Comparison of ENCODE assay signal across 20 mouse cellular contexts in genomic region chr5:134246146-134246545, GRCm38 (mm10). TPM values are rescaled to one million over a fixed set of nuclear protein-coding genes. Genes with fewer than 3 reads are reported as not detected.
DNase-seq lines count a peak whose midpoint lies in the region; ATAC-seq lines count a peak whose summit lies in the region.
"Had no signal": no experiment of that assay in that cellular context is flagged by ENCODE, and none has a peak within 500 bp of the region (broad histone marks: within the 10 kb centered on the region; RNA-seq: fewer than 3 reads in every experiment).

No protein-coding gene starts in this region.

- no peaks in the 10 kb centered on the region for H3K4me1 ChIP-seq in forebrain, embryonic 14.5 days (ENCODE audit: control insufficient read depth, insufficient read depth, low read length)
- H3K4me1 ChIP-seq: embryonic facial prominence, embryonic 12.5 days; forebrain, embryonic 15.5 days; heart, embryonic 10.5 days; neural tube, embryonic 15.5 days had no signal

- no peak overlapping the region for H3K9ac ChIP-seq in forebrain, embryonic 14.5 days (ENCODE audit: low read length)
- H3K9ac ChIP-seq: embryonic facial prominence, embryonic 12.5 days; forebrain, embryonic 15.5 days; neural tube, embryonic 15.5 days had no signal

- intact Hi-C loops in heart, postnatal 14 days (cut with DNase I) = loop anchor here (5.0 kb wide), 1 partner anchor 54 kb away; no protein-coding TSS in a partner anchor
- intact Hi-C loops in left cerebral cortex, postnatal 36 days (cut with DNase I) = no loop called here

- DNase-seq in heart, adult 11 months = peak; percentile 72
- no peak for DNase-seq in heart, postnatal 14 days
- DNase-seq in MN1 (ENCODE audit: low spot score) = peak; percentile 64
- DNase-seq in fat pad, adult 2 months (ENCODE audit: extremely low read depth, low read depth, low spot score) = peak; percentile 47
- DNase-seq in lung, postnatal 4 days = peak; percentile 50 to 82
- no peak for DNase-seq in forebrain, embryonic 14.5 days (ENCODE audit: low spot score)
- no peak for DNase-seq in left cerebral cortex, postnatal 36 days (ENCODE audit: low spot score in 2 of 2)
- DNase-seq: B cell, adult 2 months; cerebellum, adult 9-11 months; gastrocnemius, postnatal 25 days; kidney, adult 18-20 months; kidney, postnatal 14 days; spleen, adult 18-20 months had no signal

- H3K36me3 ChIP-seq in forebrain, embryonic 14.5 days (ENCODE audit: control insufficient read depth, insufficient read depth, low read length) = peaks cover 99% of the 10 kb centered on the region

- ATAC-seq in forebrain, embryonic 14.5 days = no peak
- ATAC-seq: forebrain, embryonic 15.5 days; midbrain, embryonic 16.5 days had no signal

- no peak overlapping the region for H3K4me2 ChIP-seq in forebrain, embryonic 14.5 days (ENCODE audit: low read length)
- H3K4me2 ChIP-seq: embryonic facial prominence, embryonic 12.5 days; forebrain, embryonic 15.5 days; liver, embryonic 11.5 days; neural tube, embryonic 15.5 days had no signal

- WGBS in forebrain, embryonic 14.5 days = 93% methylated on average over 5 of the region's 5 CpGs

- no peaks in the 10 kb centered on the region for H3K27me3 ChIP-seq in forebrain, embryonic 14.5 days (replicated peaks; ENCODE audit: control insufficient read depth, insufficient read depth, low read length)
- H3K27me3 ChIP-seq: embryonic facial prominence, embryonic 12.5 days; forebrain, embryonic 15.5 days; neural tube, embryonic 15.5 days had no signal

- H3K27ac ChIP-seq in forebrain, embryonic 14.5 days (ENCODE audit: low read depth, low read length) = no peak overlapping the region
- H3K27ac ChIP-seq: embryonic facial prominence, embryonic 12.5 days; forebrain, embryonic 15.5 days; heart, embryonic 10.5 days; neural tube, embryonic 15.5 days had no signal

- no peak overlapping the region for H3K4me3 ChIP-seq in forebrain, embryonic 14.5 days (ENCODE audit: low read depth, low read length)
- H3K4me3 ChIP-seq: embryonic facial prominence, embryonic 12.5 days; erythroblast, embryonic 14.5 days; forebrain, embryonic 15.5 days; heart, embryonic 10.5 days; neural tube, embryonic 15.5 days had no signal

- H3K9me3 ChIP-seq in forebrain, embryonic 14.5 days (replicated peaks; ENCODE audit: control insufficient read depth, low read length) = no peaks in the 10 kb centered on the region
- H3K9me3 ChIP-seq: embryonic facial prominence, embryonic 12.5 days; forebrain, embryonic 15.5 days; heart, embryonic 10.5 days; neural tube, embryonic 15.5 days had no signal

RNA-seq across cellular contexts. Expression of gene Ncf1, which starts 16.7 kb away (rescaled TPM):
- total RNA-seq in heart, postnatal 14 days (2021) = 1 to 10 TPM; 6.0 to 7.1 TPM
- polyA plus RNA-seq in forebrain, embryonic 14.5 days (2014; fragmentation: Nextera tagmentation; extraction: Ambion mirVana) = 2.2 and 2.7 TPM in 2 replicates
- total RNA-seq in left cerebral cortex, postnatal 36 days (2021) = 1 to 10 TPM; 6.5 to 7.2 TPM

Comparison
In these comparisons a context has a peak if more than half of its experiments do, and no peak if none do; other contexts are left out.
1. DNase-seq: peak in heart, adult 11 months (single experiment), MN1 (single experiment), fat pad, adult 2 months (single experiment) and lung, postnatal 4 days (2 of 2); none in heart, postnatal 14 days (0 of 2), forebrain, embryonic 14.5 days (single experiment) and left cerebral cortex, postnatal 36 days (0 of 2).